Mouse (Mus musculus) limb, embryonic 14.5 days (tissue): ENCODE measurements around the gene Oas1d. TPM values are rescaled to one million over a fixed set of nuclear protein-coding genes. Genes with fewer than 3 reads are reported as not detected.
"Not testable (repeated sequence)": the region's sequence is repeated elsewhere in the genome, so short reads cannot be mapped to it uniquely, and the experiment has no call there.

Experiments
- ATAC-seq: fragments of 200-750 bp; cut with Nextera tagmentation; 2 replicates; pipeline ENCODE4 v1.8.0; 2017; ENCODE audit warnings: low read depth, moderate number of reproducible peaks, moderate TSS enrichment; ENCODE audit not compliant: low FRiP score
- DNase-seq: peaks from one replicate; pipeline ENCODE4 v3.0.0-alpha.2; 2015; ENCODE audit warnings: low spot score
- H3K27ac ChIP-seq: fragments of 300-500 bp; sonication (generic); replicated peaks from 2 replicates; pipeline ENCODE4 v1.5.1; 2014; ENCODE audit warnings: low read depth, mild to moderate bottlenecking, low read length, moderate library complexity, mixed read lengths
- H3K27me3 ChIP-seq: fragments of 300-500 bp; sonication (generic); 2 replicates; pipeline ENCODE4 v1.6.1; 2014; ENCODE audit warnings: low read length, mixed read lengths; ENCODE audit not compliant: control insufficient read depth, insufficient read depth
- H3K36me3 ChIP-seq: fragments of 300-500 bp; sonication (generic); 2 replicates; pipeline ENCODE4 v1.6.1; 2014; ENCODE audit warnings: mild to moderate bottlenecking, low read length, moderate library complexity, mixed read lengths; ENCODE audit not compliant: control insufficient read depth, insufficient read depth
- H3K4me1 ChIP-seq: fragments of 300-500 bp; sonication (generic); 2 replicates; pipeline ENCODE4 v1.6.1; 2014; ENCODE audit warnings: antibody characterized with exemption, low read length, mixed read lengths; ENCODE audit not compliant: control insufficient read depth, insufficient read depth
- H3K4me2 ChIP-seq: fragments of 300-500 bp; sonication (generic); replicated peaks from 2 replicates; pipeline ENCODE4 v1.6.1; 2014; ENCODE audit warnings: low read depth, mild to moderate bottlenecking, low read length, moderate library complexity; ENCODE audit not compliant: severe bottlenecking
- H3K4me3 ChIP-seq: fragments of 300-500 bp; sonication (generic); replicated peaks from 2 replicates; pipeline ENCODE4 v1.5.1; 2014; ENCODE audit warnings: low read length
- H3K9ac ChIP-seq: fragments of 300-500 bp; sonication (generic); 2 replicates; pipeline ENCODE4 v1.6.1; 2014; ENCODE audit warnings: mild to moderate bottlenecking, low read depth, low read length, moderate library complexity; ENCODE audit not compliant: severe bottlenecking
- H3K9me3 ChIP-seq: fragments of 300-500 bp; sonication (generic); 2 replicates; pipeline ENCODE4 v1.6.1; 2016; ENCODE audit warnings: low read length; ENCODE audit not compliant: control insufficient read depth
- POLR2A ChIP-seq: fragments of 200-500 bp; IDR thresholded peaks from 2 replicates; pipeline ENCODE4 v1.8.0; 2012; ENCODE audit warnings: inconsistent platforms, mild to moderate bottlenecking, moderate library complexity, borderline replicate concordance; ENCODE audit not compliant: insufficient read depth, insufficient read length; ENCODE audit errors: extremely low read depth
- WGBS: fragments of 180-500 bp; shearing (Covaris S2); extraction: QIAGEN DNeasy Blood & Tissue Kit; methylation state at CpG from one replicate; pipeline ENCODE4 v1.1.7; 2014; 5-methylcytosine and 5-hydroxymethylcytosine counted together
- polyA plus RNA-seq, 2 experiments: library from polyadenylated mRNA; depleted of rRNA in 1 of 2; stranded (reverse) in 1 of 2; unstranded in 1 of 2; fragments of >200 nt; fragmentation: Nextera tagmentation in 1 of 2; extraction: Ambion mirVana in 1 of 2; gene quantifications; 2 replicates each; pipeline versions ENCODE4 v1.2.1 to v1.2.3; 2012 to 2014

Gene Oas1d
- polyA plus RNA-seq, 2 experiments = not detected

GRCm38 (mm10) chr5:120887831-120888230, 26.5 kb upstream of the Oas1d start:
- WGBS = 49% methylated on average over 6 of the region's 6 CpGs
- DNase-seq (no peak), ATAC-seq (no peak)
- no peaks in the 10 kb centered on the region for H3K27me3 ChIP-seq
- no peak overlapping the region for H3K9ac ChIP-seq
- no peak overlapping the region for H3K4me2 ChIP-seq
- TF ChIP-seq POLR2A = no peak
- H3K9me3 ChIP-seq = no peaks in the 10 kb centered on the region
- H3K36me3 ChIP-seq = no peaks in the 10 kb centered on the region
- H3K27ac ChIP-seq = no peak overlapping the region
- no peaks in the 10 kb centered on the region for H3K4me1 ChIP-seq
- no peak overlapping the region for H3K4me3 ChIP-seq

GRCm38 (mm10) chr5:120888294-120888815, 26.0 kb upstream of the Oas1d start:
- not testable (repeated sequence) for H3K4me3 ChIP-seq, H3K4me2 ChIP-seq, H3K4me1 ChIP-seq, H3K36me3 ChIP-seq, H3K27ac ChIP-seq, ATAC-seq, H3K9ac ChIP-seq, DNase-seq, H3K9me3 ChIP-seq, H3K27me3 ChIP-seq
- 35% methylated on average over 4 of the region's 4 CpGs for WGBS

- ATAC-seq (no peak), DNase-seq (no peak)
- Histone ChIP-seq H3K27me3 (no peaks in the 10 kb centered on the region), H3K9me3 (no peaks in the 10 kb centered on the region), H3K4me3 (no peak overlapping the region), H3K4me2 (no peak overlapping the region), H3K27ac (no peak overlapping the region), H3K36me3 (no peaks in the 10 kb centered on the region), H3K9ac (no peak overlapping the region), H3K4me1 (no peaks in the 10 kb centered on the region)
- no peak for TF ChIP-seq POLR2A
- 79% methylated on average over 2 of the region's 2 CpGs for WGBS
Observed at GRCm38 (mm10) chr5:120890026-120890425, 24.3 kb upstream of the Oas1d start.

GRCm38 (mm10) chr5:120890991-120891390, 23.3 kb upstream of the Oas1d start:
- H3K9ac ChIP-seq = no peak overlapping the region
- no peak for DNase-seq
- no peak for ATAC-seq
- no peaks in the 10 kb centered on the region for H3K4me1 ChIP-seq
- no peaks in the 10 kb centered on the region for H3K36me3 ChIP-seq
- no peaks in the 10 kb centered on the region for H3K27me3 ChIP-seq
- no peak overlapping the region for H3K4me3 ChIP-seq
- 43% methylated on average over 3 of the region's 3 CpGs for WGBS
- no peak overlapping the region for H3K4me2 ChIP-seq
- no peak overlapping the region for H3K27ac ChIP-seq
- no peak for TF ChIP-seq POLR2A
- no peaks in the 10 kb centered on the region for H3K9me3 ChIP-seq

GRCm38 (mm10) chr5:120891566-120892242, 22.6 kb upstream of the Oas1d start:
- H3K27ac ChIP-seq, H3K36me3 ChIP-seq, H3K9ac ChIP-seq, H3K4me1 ChIP-seq, DNase-seq, H3K27me3 ChIP-seq, ATAC-seq, H3K4me2 ChIP-seq, H3K4me3 ChIP-seq, H3K9me3 ChIP-seq: not testable (repeated sequence)
- WGBS = 63% methylated on average over 2 of the region's 2 CpGs
